Mouse (Mus musculus) forebrain, embryonic 16.5 days (tissue): Measurements from ENCODE around the gene Gm3558. TPM values are rescaled to one million over a fixed set of nuclear protein-coding genes. Genes with fewer than 3 reads are reported as not detected.
A peak's percentile ranks its signal among the peaks of the same experiment; 100 is the strongest.
"Not testable (repeated sequence)": the region's sequence is repeated elsewhere in the genome, so short reads cannot be mapped to it uniquely, and the experiment has no call there.

Experiments used
- ATAC-seq: fragments of 200-750 bp; cut with Nextera tagmentation; 2 replicates; pipeline ENCODE4 v1.8.0; 2017; ENCODE audit warnings: mild to moderate bottlenecking, moderate library complexity
- H3K27ac ChIP-seq: fragments of 300-500 bp; sonication (generic); 2 replicates; pipeline ENCODE4 v1.5.1; 2014; ENCODE audit warnings: low read length, control low read depth
- H3K27me3 ChIP-seq: fragments of 300-500 bp; sonication (generic); replicated peaks from 2 replicates; pipeline ENCODE4 v1.6.1; 2014; ENCODE audit warnings: low read length; ENCODE audit not compliant: control insufficient read depth, insufficient read depth
- H3K36me3 ChIP-seq: fragments of 300-500 bp; sonication (generic); 2 replicates; pipeline ENCODE4 v1.6.1; 2014; ENCODE audit not compliant: control insufficient read depth, insufficient read depth
- H3K4me1 ChIP-seq: fragments of 300-500 bp; sonication (generic); replicated peaks from 2 replicates; pipeline ENCODE4 v1.6.1; 2014; ENCODE audit warnings: low read length; ENCODE audit not compliant: control insufficient read depth, insufficient read depth
- H3K4me2 ChIP-seq: fragments of 300-500 bp; sonication (generic); 2 replicates; pipeline ENCODE4 v1.6.1; 2014; ENCODE audit warnings: mild to moderate bottlenecking, low read length, control low read depth
- H3K4me3 ChIP-seq: fragments of 300-500 bp; sonication (generic); replicated peaks from 2 replicates; pipeline ENCODE4 v1.5.1; 2014; ENCODE audit warnings: mild to moderate bottlenecking, low read length, control low read depth
- H3K9ac ChIP-seq: fragments of 300-500 bp; sonication (generic); replicated peaks from 2 replicates; pipeline ENCODE4 v1.6.1; 2014; ENCODE audit warnings: low read depth, low read length, control low read depth
- H3K9me3 ChIP-seq: fragments of 300-500 bp; sonication (generic); 2 replicates; pipeline ENCODE4 v1.6.1; 2016; ENCODE audit warnings: low read length; ENCODE audit not compliant: control insufficient read depth
- WGBS: fragments of 180-500 bp; shearing (Covaris S2); extraction: QIAGEN DNeasy Blood & Tissue Kit; methylation state at CpG from one replicate; pipeline ENCODE4 v1.1.7; 2014; 5-methylcytosine and 5-hydroxymethylcytosine counted together
- polyA plus RNA-seq: library from polyadenylated mRNA; unstranded; fragments of >200 nt; fragmentation: Nextera tagmentation; extraction: Ambion mirVana; gene quantifications from 2 replicates; pipeline ENCODE4 v1.2.1, GENCODE M21; 2015

Gene Gm3558
- polyA plus RNA-seq, result 3.0 and 3.8 TPM in 2 replicates

DNA sequence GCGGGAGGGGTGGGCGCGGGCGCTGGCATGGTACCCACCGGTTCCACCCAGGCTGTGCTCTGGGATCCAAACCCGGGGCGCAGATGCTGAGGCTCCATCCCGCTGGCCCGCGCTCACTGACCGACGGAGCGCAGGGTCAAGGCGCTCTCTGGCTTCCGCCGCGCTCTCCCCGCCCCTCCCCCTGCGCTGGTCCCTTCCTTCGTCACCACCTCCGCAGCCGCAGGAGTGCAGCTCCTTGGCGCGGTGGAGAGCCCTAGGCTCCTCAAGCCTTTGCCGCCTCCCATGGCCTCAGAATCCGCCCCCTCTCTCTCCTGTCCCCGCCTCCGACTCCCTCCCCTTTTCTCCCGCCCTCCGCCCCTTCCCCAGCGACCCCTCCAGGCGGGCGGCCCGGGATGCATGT is at the start of gene Gm3558:
Gene Gm3558 (minus strand): TSS at position 185 of the 400 bp plus-strand sequence.
- 0% methylated on average over 1 of the region's 34 CpGs for WGBS
- Histone ChIP-seq H3K4me2 (peak within 1 kb of the TSS; percentile 56), H3K4me3 (peak within 1 kb of the TSS; percentile 45), H3K9ac (peak within 1 kb of the TSS; percentile 41; the same call in 1 of the 2 replicates)
- not testable (repeated sequence) for H3K4me1 ChIP-seq, H3K27ac ChIP-seq, ATAC-seq, H3K9me3 ChIP-seq, H3K27me3 ChIP-seq, H3K36me3 ChIP-seq

DNA sequence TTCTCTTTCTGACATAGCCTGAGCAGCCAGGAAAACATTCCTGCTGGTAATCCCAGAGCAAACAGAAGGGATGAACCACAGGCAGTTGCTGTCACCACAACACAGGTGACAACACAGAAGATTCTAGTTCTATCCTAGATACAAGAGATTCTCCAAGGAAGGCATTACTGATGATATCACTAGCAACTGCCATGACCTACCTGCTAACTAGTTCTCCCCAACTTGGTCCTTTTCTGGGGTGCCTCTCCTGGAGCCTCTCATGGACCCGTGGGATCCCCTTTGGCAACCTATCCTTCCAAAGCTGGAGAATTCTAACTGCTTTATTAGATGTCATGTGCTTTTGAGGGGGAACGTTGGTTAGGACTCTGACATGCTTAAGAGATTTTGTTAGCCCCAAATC is 27.1 kb upstream of the Gm3558 start, which contains the start of gene Gm10338:
Gene Gm10338 (minus strand): TSS at position 101 of the 400 bp plus-strand sequence.
- no CpG with 5 or more reads among the region's 2 CpGs for WGBS
- H3K4me1 ChIP-seq, H3K4me3 ChIP-seq, H3K9ac ChIP-seq, H3K27me3 ChIP-seq, H3K9me3 ChIP-seq, ATAC-seq, H3K4me2 ChIP-seq, H3K27ac ChIP-seq, H3K36me3 ChIP-seq: not testable (repeated sequence)

DNA sequence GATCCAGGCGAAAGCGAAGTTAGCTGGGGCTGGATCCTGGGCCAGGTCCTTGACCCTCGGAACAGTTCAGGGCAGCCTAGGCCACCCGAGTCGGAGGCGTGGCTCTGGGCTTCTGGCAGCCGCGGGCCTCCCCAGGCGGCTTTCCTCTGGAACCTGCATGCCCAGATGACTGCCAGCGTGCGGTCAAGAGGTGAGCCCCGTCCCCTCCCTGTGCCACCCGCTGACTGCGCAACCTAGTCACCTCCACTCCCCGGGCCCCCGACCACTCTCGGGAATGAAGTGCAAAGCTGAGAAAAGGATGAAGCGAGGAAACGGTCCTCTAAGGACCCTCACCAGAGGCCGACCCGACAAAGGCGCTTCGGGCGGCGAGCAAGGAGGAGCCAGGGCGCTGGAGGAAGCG is 476 bp downstream of the Gm3558 start:
- not testable (repeated sequence) for H3K36me3 ChIP-seq, H3K27ac ChIP-seq, H3K27me3 ChIP-seq, H3K9me3 ChIP-seq, ATAC-seq, H3K4me1 ChIP-seq
- H3K4me2 ChIP-seq, result peak overlapping the region; percentile 56
- under 1% methylated on average over 19 of the region's 27 CpGs for WGBS
- H3K9ac ChIP-seq, result peak overlapping the region; percentile 41; the same call in 1 of the 2 replicates
- peak overlapping the region; percentile 45 for H3K4me3 ChIP-seq

DNA sequence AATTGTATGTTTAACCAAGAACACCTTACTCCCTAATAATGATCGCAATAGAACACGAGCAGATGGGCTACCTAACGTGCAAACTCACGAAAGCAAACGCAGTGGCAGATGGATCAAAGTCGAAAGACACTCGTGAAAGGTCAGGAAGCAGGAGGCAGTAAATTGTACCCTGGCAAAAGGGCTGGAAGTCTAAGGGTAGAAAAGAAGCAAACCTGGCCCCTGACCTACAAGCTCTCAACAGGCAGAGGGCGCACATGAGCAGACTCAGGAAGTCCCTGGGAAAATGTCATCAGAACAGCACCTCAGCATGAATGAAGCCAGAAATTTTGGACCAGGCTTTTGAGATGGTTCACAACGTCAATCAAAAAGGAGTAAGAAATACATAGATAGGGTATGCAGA is 1.1 kb downstream of the Gm3558 start:
- not testable (repeated sequence) for H3K27ac ChIP-seq, H3K27me3 ChIP-seq, H3K4me2 ChIP-seq, H3K9ac ChIP-seq, H3K4me3 ChIP-seq, ATAC-seq, H3K36me3 ChIP-seq, H3K9me3 ChIP-seq, H3K4me1 ChIP-seq
- WGBS, result 0% methylated on average over 6 of the region's 9 CpGs

Other genes with a start within 250 kb of the Gm3558 start
- gene Gm5797, start 236.2 kb downstream of the Gm3558 start, polyA plus RNA-seq, result not detected in 2 replicates
- gene Gm8374, start 203.4 kb downstream of the Gm3558 start, polyA plus RNA-seq, result not detected in 2 replicates
- not detected in 2 replicates for gene Gm3755, start 117.6 kb downstream of the Gm3558 start, polyA plus RNA-seq
- gene Gm3752, start 84.8 kb downstream of the Gm3558 start, polyA plus RNA-seq, result 12.4 and 15.4 TPM in 2 replicates
- gene Gm10338, start 27.0 kb upstream of the Gm3558 start, polyA plus RNA-seq, result not detected in 2 replicates
- gene Gm10128, start 75.4 kb upstream of the Gm3558 start, polyA plus RNA-seq, result not detected in 2 replicates
- gene Gm26661, start 223.0 kb upstream of the Gm3558 start, polyA plus RNA-seq, result not detected in 2 replicates
- 10.5 and 16.2 TPM in 2 replicates for gene Flnb, start 249.4 kb upstream of the Gm3558 start, polyA plus RNA-seq